Mouse (Mus musculus) MEL-GATA-1-ER (cell line): Measurements from ENCODE around the gene Scrn3.

ENCODE experiments used
- DNase-seq: peaks from one replicate; pipeline ENCODE4 v3.0.0-alpha.2; 2012; ENCODE audit warnings: low read depth; ENCODE audit errors: extremely low read depth

Gene Scrn3

DNA sequence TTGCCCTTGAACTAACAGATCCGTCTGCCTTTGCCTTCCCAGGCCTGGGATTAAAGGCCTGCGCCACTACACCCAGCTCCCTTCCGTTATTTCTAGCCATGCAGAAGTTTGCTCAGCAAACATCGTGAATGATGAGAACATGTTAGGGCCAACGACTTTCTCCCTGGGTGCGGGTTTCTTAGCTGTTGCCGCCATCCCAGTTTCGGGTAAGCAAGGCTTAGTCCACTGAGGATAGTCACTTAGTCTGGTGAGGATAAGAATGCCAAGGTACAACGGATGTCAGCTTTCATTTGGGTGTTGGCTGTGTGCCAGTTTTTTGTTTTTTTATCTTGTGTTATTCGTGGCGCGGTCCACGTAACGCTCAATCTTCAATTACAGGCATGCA, 708 bp downstream of the Scrn3 start:
- peak; percentile 79 for DNase-seq

DNA sequence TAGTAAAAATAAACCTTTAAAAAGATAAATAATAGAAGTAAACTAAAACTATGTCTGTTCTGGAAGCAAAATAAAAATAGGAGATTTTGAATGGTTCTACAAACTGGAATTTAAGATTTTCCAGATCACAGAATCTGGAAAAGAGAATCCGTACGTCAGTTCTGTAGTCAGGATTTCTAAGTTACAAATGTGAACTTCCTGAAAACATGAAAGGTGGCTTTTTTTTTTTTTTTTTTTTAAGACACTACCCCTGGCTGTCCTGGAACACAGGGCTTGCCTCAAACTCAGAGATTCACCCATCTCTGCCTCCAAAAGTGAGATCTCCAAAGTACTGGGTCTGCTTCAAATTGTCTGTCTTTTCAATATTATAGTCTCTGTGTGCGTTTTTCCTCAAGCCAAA, 1.9 kb downstream of the Scrn3 start:
- no peak for DNase-seq

DNA sequence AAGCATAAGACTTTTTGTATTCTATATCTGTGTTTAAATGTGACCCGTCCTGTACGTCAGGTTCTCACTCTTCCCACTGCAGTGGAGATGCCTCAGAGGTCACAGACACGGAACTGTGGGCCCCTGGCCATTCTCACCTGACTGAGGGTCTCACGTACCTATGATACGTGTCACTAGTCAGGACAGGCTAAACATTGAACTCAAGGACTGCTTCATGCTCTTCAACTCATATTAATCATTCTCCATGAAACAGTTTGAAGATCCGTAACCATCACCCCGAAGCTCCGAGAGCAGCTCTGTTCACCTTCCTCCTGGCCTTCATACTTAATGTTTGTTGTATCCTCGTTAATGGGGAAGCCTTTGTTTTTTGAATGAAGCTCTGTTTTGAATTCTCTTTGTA, 5.0 kb downstream of the Scrn3 start:
- no peak for DNase-seq

DNA sequence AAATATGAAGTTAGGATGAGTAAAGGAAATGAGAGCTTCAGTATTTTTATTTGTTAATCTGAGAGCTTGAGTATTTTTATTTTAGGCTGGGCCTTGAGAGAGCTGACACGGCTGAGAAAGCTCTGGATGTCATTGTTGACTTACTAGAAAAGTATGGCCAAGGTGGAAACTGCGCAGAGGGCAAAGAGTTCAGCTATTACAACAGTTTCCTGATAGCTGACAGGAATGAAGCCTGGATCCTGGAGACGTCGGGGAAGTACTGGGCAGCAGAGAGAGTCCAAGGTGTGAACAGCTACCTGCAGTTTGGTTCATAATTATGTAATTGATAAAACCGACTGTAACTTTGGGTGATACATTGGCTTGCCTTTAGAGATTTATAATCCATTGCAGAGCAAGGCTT, 6.8 kb downstream of the Scrn3 start:
- no peak for DNase-seq

DNA sequence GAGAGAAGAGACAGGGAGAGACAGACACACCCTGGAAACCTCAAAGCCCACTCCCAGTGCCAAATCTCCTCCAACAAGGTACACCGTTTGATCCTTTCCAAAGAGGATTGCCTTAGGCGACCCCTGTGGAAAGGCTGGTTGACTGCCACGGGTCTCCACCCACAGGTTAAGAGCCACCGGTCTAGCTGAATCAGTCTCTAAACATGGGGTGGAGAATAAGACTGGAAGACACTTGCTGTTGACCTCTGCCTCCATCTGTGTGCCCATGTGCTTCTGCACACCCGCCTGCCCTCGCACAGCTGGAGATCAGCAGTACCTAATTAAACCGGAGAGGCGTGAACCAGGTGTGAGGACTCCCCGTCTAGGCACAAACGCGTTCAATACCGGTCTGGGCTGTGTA, 10.6 kb downstream of the Scrn3 start:
- DNase-seq: no peak

DNA sequence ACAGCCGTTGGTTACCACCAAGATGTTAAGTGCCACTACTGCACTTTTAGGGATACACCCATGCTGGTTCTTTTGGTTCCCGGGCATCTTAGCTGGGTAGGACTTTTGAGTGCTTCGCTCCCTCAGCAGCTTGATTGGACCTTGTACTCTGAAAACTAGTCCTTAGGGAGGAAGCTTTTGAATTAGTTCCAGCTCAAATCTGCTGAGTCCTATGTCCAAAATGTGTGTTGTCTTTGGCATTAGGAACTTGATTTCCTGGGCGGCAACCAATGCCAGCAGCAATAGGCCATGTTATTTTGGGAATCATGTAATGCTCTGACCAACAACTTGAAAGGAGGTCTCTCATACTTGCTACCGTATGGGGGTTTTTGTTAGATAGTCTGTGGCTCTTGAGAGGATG, 13.5 kb downstream of the Scrn3 start:
- DNase-seq: no peak

DNA sequence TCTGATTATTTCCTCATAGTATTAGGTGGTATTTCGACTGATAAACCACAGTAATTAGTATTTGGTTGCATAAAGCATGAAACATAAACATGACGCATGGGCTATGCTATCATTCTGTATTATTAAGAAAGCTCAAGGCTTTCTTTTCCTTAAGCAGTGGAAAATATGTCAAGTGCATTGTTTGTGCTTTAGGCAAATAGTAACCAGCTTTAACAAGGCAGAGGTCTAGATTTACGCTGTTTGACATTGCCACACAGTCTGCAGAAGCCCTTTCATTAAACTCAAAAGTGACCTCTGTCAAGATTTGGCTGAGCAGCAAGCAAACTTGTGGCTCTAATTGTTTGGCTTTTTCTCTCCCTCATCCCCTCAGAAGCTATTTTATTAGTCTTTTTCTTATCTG, 23.5 kb downstream of the Scrn3 start:
- DNase-seq: no peak

DNA sequence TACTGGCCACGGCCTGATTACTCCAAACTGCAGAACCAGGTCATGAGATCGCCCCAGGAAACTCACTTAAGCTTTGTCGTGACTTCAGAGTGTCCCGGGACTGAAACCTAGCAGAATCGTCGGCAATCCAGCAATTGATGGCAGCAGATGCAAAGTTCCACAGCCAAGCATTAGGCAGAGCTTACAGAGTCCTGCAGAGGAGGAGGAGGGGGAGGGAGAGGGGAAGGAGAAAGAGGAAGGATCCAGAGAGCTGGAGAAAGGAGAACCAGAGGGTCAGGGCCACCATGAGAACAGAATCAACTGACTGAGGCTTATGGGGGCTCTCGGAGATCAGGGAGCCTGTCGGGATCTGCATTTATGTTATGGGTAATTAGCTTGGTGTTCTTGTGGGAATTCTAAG, 26.0 kb downstream of the Scrn3 start:
- no peak for DNase-seq

DNA sequence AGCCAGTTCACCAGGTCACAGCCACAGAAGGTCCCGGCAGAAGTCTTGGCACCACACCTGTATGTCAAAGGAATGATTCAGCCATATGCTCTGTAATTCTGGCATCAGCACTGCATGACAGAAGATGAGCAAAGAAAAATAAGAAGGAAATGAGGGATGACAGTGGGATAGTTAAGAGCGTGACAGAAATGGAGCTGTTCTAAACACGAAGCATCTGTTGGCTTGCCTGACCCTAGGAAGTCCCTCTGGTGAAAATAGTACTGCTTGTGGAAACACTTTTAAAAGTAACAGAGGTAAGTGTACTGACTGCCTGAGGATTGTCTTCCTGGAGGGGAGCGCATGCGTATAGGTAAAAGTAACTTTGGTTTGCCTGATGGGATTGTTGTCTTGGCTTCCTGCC, 31.3 kb downstream of the Scrn3 start:
- no peak for DNase-seq

DNA sequence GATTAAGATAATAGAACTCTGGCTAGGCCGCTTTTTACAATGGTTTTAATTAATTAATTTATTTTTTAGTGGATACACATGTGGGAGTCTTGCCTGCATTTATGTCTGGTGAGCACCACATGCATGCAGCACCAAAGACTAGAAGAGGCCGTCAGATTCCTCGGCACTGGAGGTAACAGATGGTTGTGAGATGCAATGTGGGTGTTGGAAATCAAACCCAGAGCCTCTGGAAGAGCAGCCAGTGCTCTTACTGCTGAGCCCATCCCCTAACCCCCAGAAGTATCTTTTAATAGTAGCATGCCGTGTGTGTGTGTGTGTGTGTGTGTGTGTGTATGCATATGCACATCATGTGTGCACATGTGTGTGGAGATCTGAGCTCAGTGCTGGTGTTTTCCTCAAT, 32.8 kb downstream of the Scrn3 start:
- no peak for DNase-seq

DNA sequence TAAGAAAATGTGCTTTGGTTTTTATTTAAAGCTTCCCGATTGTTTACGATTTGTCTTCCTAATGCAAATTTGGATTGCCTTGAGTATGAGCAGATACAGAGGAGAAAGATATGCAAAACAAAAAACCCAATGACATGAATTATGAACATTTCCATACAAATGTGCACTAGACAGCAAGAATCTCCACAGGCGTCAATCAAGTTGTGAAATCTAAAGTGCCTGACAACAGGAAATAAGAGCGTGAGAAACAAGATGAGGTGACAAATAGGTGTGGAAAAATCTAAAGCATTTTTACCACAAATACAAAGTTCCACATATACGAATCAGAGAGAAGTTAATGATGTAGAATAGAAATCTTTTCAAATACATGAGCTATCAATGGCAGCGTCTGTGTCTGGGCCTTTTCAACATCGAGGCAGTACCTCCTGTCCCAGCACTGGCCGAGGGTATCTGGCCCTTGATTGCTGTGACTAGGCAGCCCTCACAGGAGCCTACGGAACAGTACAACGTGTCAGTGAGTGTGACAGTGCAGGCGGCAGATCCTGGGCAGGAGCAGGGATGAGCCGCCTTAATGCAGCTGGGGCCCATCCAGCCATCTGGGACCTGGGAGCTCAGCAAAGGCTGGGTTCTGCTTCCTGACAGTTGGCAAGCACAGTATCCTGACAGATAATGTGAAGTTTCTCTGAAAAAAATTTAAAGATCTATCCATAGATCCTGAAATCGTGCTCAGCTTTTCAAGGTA, 34.1 kb downstream of the Scrn3 start:
- DNase-seq: no peak

DNA sequence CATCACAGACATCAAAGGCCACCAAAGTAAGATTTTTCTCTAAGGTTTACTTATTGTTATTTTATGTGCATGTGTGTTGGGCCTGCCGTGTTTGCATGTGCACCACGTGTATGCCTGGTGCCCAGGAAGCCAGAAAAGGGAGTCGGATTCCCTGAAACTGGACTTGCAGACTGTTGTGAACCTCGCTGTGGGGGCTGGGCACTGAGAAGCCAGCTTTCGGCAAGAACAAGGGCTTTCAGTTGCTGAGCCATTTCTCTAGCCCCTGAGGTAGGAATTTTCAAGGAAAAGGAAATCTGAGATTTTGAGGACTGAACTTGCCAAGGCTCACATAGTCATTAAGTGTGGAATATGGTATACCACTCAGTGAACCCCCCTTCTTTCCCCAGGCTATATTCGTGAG, 34.7 kb downstream of the Scrn3 start:
- no peak for DNase-seq

DNA sequence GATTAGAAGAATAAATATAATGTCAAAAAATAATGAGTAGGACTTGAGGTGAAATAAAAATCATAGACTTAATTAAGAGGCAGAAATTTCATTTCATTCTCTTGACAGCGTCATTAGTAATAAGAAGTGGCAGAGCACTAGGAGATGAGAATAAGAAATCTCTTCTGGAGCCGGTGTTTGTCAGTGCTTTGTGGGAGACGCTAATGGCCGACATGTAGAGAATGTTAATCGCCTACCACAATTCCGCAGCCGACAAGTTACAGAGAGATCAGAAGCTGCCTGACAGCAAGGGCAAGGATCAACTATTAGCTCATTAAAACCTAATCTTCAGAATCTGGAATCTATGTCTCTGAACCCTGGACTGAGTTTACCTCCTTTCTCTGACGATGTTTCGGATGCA, 35.4 kb downstream of the Scrn3 start:
- no peak for DNase-seq

DNA sequence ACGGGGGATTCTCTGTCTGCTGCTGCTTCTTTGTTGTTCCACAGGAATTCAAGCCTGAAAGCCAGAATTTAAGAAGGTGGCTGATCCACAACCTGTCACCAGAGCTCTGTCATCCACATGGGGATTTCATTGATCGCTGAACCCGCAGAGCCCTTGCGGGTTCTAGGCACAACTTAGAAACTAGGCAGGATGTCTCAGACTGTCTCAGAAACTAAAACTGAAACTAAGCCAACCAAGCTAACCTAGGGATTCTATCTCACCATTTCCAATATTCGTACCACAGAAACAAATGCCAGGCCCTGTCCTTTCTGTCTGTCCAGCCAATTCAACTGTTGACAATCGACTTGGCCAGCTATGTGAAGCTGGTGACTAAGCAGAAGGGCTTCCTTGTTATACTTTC, 35.8 kb downstream of the Scrn3 start:
- no peak for DNase-seq

DNA sequence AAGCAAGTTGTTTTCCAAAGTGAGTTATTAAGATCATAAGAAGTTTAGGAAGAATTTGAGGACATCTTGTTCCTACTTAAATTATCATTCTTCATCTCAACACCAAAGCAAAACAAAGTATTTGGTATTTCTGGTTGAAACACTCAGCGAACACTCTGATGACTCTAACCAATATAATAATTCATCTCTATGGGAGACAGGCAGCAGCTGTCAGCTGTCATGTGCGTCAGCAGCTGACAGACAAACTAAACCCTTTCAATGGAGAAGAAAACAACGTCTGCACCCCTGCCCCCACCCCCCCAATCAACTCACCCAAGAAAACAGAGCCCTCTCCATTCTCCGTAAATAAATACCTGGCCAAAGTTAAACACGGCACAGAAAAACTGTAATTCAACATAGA, 39.1 kb downstream of the Scrn3 start:
- DNase-seq: no peak

DNA sequence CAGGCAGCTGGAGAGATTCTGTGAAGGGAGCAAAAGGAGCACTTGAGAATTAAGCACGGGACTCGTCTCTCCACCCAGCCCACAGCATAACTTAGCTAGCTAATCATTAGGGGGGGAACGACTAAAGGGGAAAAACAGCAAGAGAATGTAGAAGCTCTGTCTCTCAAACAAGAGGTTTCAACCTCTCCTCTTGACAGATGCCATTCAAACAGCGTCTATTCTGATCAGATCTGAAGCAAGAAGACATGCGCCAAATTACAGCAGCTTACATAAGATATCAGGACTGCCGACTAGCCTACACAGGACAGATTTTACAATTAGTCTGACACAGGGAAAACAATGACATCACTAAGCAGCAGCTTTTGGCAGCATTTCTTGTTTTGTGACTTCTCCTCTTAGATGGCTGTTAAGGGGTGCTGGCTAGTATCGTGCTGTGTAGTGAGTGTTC, 39.5 kb downstream of the Scrn3 start:
- no peak for DNase-seq

DNA sequence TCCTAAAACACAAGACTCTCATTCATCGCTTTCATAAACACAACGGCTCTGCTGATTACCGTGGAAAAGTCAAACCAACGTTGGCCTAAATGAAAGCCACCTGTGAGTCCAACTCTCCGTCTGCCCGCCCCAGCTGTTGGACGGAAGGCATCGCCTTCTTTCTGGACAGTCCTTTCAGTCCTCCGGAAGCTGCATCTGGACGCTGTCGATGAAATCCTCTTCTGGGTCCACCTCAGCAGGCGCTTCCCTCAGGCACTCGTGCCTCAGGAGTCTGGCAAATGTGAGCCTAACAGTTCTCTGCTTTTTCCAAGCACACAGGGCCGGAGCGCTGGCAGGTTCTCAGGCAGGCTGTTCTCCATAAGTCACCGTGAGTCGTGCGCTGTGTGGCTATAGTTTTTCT, 44.6 kb downstream of the Scrn3 start:
- DNase-seq: no peak

DNA sequence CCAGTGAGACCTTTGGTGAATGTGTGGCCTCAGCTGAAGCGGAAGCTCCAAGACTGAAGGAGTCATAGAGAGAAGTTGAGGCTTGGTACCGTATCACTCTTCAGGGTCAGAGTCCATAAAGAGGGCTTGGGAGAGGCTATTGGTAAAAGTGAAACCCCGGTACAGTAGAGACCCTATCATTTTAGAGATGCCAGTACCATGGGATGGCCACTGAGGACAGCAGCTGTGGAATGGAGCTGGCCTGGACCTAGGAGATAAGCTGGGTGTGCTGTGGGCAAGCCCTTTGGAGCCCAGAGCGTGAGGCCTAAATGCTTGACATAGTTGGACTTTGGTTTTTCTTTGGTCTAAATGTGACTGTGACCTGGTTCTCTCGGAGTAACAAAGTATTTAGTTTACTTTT, 47.5 kb downstream of the Scrn3 start:
- no peak for DNase-seq

DNA sequence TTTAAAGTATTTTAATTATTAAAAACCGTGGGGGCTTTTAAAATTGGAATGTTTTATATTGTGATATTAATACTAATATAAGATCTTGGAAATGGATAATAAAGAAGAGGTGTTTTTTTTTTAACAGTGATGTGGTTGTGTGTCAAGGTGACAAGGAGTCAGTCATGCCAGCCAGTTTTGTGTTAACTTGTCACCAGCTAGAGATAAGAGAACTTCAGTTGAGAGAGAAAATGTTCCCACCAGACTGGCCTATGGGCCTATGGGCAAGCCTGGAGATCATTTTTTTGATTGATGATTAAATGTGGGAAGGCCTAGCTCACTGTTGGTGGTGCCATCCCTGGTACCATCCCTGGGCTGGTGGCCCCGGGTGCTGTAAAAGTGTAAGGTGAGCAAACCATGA, 48.1 kb downstream of the Scrn3 start:
- no peak for DNase-seq

DNA sequence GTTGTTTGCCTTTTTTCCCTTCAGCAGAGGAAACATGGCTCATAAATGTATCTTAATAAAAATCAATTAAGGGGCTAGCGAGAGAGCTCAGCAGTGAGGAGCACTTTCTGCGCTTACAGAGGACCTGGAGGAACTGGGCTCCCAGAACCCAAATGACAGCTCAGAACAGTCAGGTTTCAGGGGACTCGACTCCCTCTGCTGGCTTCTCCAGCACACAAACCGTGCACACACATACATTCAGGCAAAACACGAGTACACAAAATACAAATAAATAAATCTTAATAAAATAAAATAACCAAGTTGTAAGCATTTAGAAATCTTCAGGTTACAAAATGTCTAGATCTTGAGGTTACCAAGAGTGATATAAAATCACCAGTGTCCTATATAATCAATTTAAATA, 51.0 kb downstream of the Scrn3 start:
- no peak for DNase-seq

DNA sequence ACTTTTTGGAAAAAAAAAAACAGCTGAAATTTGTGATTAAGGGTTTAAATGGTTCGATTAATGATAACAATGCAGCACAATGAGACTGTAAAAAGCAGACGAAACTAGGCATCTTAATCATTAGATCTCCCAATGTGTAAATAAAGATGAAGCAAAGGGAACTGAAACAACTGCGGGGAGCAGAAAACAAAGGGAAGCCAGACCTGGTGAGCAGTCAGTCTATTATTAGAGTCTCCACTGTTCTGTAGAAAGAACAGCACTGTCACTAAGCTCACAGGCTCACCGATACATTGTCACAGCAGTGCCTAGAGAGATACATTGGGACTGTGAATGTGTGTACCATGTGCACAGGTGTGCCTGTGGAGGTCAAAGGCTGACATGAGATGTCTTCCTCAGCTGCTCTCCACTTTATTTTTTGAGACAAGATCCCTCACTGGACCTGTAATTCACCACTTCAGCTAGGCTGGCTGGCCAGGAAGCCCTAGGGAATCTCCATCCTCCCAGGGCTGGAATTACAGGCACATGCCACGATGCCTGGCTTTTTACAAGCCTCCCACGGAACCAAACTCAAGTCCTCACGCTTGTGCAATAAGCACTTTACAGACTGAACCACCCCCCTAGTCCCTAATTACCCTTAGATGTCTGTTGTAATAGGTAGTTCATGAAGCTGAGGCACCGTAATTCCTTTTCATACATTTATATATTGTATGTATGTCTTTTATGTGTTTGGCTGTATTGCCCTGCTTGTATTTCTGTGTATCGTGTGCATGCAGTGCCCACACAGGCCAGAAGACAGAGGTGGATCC, 59.3 kb downstream of the Scrn3 start:
- DNase-seq: no peak

DNA sequence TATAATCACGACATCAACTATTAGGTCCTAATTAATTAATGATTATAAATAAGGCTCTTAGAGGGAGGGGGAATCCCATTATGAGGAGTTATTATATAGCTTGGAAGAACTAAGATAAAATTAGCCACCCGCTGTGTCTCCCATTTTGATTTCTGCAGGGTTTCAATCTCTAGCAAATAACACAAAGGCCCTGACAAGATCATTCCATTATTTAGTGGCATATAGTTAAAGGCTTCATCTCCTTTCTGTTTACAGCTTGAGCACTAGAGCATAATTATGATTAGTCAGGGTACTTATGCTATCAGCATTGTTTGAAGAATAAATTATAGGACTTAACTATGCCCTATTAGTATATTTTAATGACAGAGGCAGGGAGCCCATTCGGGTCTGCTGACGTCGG, 65.9 kb downstream of the Scrn3 start:
- DNase-seq: no peak

DNA sequence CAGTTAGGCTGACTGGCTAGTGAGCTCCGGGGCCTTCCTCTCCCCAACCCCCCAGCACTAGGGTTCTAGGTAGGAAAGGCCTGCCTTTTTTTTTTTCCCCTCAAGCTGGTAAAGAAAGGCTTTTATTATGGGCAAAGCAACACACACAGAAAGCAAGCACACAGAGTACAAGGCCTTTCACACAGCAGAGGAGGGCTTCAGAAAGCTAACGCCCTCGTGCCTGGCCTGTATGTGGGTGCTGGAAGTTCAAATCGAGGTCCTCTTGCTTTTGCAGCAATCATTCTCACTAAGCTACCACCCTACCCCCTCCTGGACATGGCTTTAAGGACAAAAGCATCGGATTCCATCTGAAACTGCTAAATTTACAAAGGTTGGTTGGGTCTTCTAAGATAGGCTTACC, 67.3 kb downstream of the Scrn3 start:
- DNase-seq: no peak
